Mouse (Mus musculus) left cerebral cortex, adult 18-20 months (tissue): ENCODE measurements around the gene Trappc3. TPM values are rescaled to one million over a fixed set of nuclear protein-coding genes. Genes with fewer than 3 reads are reported as not detected.
"Not testable (repeated sequence)": the region's sequence is repeated elsewhere in the genome, so short reads cannot be mapped to it uniquely, and the experiment has no call there.

Source experiments
- DNase-seq, 2 experiments: peaks; one replicate each; pipeline ENCODE4 v3.0.0; 2021 to 2022; ENCODE audit warnings: low spot score in 2 of 2, mixed read lengths in 1 of 2
- long read RNA-seq, 2 experiments: library from polyadenylated mRNA; stranded (forward); transcript quantifications; one replicate each; pipeline ENCODE4 v2.0.0; 2021
- total RNA-seq, 2 experiments: library from RNA; stranded (reverse); gene quantifications; 2 replicates each; pipeline ENCODE4 v1.2.3; 2021

Gene Trappc3
- 10 to 100 TPM; 84.5 to 87.3 TPM for total RNA-seq
- long read RNA-seq, experiment 1, transcript Trappc3-201 (5 exons, 1,336 nt) = major isoform, 18 of 19 reads
- long read RNA-seq, experiment 1, partial matches to known transcripts = 0 of 19 reads
- long read RNA-seq, experiment 1, other reads (novel, unspliced or antisense) = 1 of 19 reads
- long read RNA-seq, experiment 2, transcript Trappc3-201 (5 exons, 1,336 nt) = major isoform, 10 of 14 reads
- long read RNA-seq, experiment 2, partial matches to known transcripts = 2 of 14 reads
- long read RNA-seq, experiment 2, other reads (novel, unspliced or antisense) = 2 of 14 reads

DNA sequence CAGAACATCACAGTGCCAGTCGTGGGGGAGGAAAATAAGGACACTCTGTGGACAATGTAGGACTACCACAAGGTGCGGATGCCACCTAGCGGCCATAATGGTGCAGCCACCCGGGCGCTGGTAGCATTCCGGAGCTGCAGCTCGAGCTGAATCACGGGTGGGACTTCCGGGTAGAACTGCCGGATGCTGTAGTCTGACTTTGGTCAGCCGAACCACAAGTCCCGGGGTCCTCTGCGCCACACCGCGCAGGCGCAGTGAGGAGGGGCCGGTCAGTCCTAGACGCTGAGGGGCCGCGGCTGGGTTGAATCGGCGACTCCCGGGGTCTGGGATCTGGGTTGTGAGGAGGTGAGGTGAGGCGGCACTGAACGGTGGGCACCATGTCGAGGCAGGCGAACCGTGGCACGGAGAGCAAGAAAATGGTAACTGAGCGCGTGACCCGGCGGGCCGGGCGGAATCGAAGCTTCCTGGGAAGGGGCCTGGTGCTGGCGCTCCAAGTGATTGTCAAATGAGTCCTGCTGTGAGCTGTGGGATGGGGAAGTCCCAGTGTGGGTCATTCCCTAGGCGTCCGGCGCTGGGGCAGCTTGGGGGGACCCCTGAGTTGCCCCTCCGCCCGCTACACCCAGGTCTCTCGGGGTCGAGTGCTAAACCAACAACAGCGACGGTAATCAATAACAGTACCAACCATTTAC lies at the start of gene Trappc3:
TSS of gene Trappc3 (plus strand) at position 207 of the 689 bp plus-strand sequence.
- DNase-seq = peak; percentile 100

DNA sequence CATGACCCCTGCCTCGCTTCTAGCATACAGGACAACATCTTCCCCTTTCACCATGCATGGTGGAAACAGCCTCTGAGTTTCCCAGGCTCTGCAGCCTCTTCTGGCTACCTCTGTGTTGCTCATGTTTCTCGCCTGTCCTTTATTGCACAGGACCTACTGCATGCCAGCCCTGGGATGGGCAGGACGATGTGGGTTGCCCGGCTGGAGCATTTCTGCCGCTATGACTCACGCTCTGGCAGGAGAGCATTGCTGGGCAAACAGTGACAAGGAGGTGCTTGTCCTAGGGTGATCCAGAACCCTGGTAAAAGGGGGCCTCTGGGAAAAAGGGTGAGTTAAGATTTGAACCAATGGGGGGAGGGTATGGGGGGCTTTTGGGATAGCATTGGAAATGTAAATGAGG lies 44.4 kb upstream of the Trappc3 start:
- no peak for DNase-seq

DNA sequence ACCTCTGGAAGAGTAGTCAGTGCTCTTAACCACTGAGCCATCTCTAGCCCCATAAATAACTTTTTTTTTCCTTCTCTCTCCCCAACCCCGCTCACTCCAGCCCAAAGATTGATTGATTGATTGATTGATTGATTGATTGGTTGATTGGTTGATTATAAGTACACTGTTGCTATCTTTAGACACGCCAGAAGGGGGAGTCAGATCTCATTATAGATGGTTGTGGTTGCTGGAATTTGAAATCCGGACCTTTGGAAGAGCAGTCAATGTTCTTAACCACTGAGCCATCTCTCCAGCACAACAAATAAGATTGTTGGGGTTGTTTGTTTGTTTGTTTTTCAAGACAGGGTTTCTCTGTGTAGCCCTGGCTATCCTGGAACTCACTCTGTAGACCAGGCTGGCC lies 42.6 kb upstream of the Trappc3 start:
- DNase-seq = not testable (repeated sequence)

DNA sequence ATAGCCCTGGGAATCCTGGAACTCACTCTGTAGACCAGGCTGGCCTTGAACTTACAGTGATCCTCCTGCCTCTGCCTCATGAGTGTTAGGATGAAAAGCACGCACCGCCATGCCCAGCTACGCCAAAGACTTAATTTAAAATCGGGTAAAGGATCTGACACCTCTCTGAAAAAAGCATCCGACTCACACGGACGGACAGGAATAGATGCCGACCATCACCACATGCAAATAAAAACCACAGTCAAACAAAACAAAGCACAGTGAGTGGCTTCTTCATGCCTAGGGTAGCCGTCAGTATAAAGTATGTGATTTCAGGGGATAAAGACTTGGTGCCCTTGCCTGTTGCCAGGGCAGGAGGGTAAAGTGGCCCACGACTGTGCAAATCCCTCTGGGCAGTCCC lies 42.1 kb upstream of the Trappc3 start:
- no peak for DNase-seq

DNA sequence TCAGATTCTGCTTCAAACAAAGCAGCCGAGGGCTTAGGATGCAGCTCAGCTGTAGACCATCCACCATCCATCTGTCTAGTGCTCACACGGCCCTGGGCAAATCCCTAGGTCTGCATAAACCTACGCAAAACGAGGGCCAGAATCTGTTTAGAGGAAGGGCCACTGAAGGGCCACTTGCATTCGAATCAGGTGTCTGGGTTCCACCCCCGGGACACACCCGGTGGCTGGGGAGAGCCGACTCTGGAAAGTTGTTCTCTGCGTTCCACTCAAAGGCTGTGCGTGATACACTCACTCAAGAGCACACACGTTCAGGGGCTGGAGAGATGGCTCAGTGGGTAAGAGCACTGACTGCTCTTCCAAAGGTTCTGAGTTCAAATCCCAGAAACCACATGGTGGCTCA lies 39.5 kb upstream of the Trappc3 start:
- no peak for DNase-seq

DNA sequence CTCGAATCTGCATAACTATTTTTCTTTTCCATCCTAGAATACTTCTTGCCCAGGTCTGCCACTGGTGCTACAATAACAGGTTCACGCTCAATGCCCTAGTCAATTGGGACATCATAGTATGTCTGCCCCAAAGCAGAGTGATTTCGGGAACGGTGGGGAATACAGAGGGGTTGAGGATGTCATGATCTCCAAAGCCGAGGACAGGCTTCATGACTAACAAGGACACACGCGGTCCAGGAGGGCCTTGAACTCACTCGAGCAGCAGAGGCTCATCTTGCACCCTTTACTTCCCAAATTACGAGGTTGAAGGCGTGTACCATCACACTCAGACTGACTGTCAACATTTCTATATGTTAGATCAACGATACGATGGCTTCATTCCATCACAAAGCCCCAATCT lies 35.5 kb upstream of the Trappc3 start:
- DNase-seq = no peak

DNA sequence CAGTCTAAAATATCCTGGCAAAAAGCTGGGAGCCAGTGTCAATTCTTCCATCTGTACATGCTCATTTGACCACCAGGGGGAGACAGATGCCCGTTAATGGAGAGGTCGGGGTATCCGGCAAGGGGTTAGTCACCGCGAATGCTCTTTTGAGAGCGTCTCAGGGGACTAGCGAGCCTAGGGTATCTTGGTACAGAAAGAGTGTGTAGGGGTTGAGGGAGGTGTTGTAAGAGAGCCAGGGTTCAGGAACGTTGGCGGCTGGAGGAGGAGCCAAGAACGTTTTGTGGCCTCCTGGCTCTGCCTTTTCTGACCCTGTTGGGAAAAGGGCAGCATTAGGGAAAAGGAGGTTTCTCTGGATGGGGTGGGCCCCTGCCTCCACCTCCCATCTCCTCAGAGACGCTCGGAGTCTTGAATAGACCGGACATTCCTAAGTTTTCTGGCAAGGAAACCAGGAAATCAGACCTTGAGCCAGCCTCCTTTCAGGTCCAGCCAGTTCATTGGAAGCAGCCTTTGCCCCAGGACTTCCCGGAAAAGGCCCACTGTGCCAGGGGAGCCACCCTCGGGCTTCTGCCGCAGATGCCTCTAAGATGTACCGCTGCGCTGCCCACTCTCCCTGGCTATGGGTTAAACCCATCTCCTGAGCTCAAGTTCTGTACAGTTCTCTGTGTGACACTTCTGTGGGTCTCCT lies 34.9 kb upstream of the Trappc3 start:
- peak; percentile 88 to 95 for DNase-seq

DNA sequence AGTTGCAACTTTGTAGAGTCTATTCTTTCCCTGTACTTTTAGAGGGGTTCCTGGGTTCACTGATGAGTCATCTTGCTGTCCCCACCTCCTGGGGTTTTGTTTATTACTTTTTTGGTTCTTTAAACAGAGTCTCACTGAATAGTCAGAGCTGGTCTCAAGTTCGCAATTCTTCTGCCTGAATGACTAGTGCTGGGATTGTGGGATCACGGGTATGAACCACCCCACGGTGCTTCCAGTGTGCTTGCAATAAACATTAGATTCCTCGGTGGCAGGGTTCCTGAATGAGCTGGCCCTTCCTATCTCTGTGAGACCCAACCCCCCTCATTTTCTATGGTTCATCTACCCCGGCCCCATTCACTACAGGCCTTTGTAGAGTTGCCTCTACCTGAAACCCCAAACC lies 34.0 kb upstream of the Trappc3 start:
- no peak for DNase-seq

DNA sequence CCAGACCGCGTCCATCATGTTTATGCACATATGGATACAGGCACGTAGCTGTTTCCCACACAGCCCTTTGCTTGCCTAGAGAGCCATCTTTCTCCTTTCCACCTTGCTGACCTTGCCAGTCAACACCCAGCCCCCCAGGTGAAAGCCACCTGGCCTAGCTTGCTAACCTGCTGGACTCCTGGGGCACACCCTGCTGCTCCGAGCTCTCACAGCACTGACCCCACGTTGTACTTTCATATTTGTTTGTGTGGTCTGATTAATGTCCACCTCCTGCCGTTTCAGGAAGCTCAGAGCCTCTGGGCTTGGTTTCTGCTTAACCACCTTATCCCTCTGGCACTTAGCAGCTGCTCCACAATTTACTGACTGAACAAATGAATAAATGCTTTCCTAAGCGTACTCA lies 32.2 kb upstream of the Trappc3 start:
- no peak for DNase-seq

DNA sequence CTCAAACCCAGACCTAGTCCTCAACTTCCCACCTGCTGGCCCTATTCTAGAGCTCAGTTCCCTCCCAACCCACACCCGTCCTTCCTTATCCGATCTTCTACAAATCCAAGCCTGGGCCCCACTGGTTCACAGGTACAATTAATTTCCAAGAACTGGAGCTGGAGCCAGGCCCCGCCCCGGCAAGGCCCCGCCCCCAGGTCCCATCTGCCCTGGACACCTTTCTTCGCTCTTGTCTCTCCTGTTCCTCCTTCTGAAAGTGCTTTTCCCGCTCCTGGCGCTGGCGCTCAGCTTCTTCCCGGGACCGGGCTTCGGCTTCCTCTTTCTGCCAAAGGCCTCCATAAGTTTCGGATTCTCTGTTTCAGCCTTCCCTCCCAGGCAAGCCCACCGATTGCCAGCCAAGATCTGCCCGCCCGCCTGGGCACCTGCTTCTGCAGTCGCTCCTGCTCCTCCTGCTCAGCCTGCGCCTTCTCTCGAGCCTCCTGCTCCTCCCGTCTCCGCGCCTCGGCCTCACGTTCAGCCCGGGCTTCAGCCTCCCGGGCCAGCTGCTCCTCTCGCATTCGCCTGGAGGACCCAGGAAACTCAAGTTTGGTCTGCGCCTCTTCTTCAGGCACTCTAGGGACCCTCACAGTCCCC lies 28.3 kb upstream of the Trappc3 start:
- no peak for DNase-seq

DNA sequence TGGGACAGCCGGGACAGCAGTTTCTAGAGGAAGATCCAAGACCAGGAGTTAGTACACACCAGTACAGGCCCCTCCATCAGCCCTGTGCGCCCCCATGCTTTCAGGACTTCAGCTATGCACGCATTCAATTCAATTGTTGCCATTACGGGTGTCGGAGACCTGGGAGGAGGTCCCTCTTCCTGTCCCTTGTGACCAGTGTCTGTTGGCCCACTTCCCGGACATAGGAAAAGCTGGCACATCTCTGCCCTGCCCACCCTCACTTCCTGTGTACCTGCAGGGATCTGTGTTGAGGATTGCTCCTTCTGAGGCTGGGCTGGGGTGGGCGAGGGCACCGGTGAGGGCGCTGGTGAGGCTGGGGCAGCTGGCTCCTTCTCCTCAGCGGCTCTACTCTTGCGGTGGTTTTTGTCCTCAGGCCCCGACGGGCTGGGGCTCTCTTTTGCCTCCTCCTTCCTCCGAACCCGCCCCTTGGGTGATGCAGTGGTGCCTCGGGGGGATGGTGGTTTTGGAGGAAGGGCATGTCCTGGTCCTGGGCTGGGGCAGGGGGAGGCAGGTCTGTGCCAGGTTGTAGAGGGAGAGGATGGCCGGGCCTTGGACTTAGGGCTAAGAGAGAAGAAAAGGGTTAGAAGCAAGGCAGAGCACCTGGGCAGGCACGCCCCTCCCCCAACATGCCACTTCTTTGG lies 27.5 kb upstream of the Trappc3 start:
- DNase-seq = no peak

DNA sequence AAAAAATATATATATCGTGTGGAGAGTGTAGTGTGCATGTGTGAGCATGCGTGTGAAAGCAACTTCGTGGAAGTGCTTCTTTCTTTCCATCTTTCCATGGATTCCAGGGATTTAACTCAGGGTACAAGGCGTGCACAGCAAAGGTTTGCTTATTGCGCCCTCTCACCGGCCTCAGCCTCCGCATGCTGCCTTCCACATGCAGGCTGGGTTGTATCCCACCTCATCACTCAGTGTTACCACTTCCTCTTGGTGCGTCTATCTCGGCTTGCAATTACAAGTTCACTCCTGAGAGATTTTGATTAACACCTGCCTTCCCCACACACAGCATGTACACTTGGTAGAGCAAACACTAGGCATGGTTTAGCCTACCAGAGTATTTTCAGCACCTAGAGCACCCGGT lies 26.9 kb upstream of the Trappc3 start:
- no peak for DNase-seq

DNA sequence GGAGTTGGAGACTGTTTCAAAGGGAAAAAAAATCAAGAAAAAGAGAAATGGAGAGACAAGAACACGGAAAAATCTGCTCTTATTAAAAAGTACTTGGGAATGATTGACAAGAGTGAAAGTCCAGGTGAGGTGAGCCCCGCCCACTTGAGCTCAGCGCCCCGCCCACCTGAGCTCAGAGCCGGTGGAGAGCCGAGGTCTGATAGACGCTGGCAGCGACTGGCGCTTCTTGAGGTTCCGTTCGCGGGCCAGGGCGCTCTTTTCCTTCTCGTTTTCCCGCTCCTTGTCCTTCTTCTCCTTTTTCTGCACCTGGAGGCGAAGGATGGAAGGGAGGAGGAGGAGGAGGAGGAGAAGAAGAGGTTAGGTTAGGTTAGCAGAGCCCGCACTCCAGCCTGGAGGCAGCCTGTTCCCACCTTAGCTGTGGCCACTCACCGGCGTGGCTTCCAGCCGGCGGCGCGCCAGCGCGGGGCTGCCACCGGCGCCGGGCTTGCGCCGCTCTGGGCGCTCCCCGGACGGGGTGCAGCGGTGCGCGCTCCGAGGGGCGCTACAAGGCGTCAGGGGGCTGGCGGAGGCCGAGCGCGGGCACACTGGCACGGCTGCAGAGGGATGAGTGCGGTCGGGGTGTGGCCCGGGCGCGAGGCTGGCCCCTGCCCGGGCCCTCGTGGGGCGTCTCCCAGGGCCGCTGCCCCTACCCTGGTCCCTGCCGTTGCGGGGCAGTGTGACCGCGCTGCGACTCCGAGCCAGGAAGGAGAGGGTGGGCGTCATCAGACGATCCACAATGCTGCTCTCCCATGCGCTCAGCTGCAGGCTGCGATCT lies 25.5 kb upstream of the Trappc3 start:
- no peak for DNase-seq

DNA sequence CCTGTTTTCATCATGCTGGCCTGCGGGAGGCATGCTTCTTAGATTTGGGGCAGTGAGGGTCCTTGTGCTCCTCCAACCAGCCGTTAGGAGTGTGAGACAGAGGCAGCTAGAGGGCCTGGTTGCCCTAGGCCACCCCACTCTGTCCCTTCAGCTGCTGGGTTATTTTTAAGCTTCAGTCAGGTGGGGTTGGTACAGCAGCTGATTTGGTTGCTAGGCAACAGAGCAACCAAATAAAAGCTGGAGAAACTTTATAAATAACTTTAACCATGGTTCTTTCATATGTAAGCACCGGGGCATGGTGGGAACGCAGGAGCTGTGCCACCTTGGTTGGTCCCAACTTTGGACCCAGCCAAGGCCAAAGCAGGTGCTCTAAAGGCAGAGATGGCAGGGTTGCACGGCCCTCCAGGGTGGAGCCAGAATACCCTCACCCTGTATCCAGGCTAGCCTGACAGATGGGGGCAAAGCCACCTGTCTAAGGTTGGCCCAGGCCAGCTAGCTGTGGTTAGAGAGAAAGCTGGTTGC lies 24.3 kb upstream of the Trappc3 start:
- DNase-seq = no peak

DNA sequence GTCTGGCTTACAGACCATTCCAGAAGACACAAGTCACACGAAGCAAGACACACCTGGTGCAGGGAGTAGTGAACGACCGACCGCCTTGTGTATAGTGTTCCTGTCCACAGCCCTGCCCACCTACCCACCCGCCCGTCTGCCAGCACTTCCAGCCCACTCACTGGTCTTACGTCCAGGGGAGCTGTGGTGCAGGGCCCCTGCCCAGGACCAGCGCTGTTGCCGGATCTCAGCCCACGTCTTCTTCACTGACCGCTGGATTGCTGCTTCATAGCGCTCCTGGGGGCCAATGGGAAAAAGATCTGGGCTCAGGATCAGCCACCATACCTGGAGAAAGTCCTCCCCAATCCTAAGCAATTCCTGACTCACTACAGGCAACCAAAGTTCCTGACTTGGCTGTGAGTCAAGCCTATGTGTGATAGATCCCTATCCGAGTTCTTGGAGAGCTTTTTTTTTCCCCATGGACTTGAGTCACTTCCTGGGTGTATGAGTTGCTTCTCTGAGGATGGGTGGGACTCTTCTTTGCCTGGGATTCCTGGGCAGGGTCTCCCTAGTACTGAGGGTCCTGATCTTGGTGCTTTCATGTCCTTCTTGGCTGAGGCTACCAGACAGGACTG lies 22.2 kb upstream of the Trappc3 start:
- no peak for DNase-seq

DNA sequence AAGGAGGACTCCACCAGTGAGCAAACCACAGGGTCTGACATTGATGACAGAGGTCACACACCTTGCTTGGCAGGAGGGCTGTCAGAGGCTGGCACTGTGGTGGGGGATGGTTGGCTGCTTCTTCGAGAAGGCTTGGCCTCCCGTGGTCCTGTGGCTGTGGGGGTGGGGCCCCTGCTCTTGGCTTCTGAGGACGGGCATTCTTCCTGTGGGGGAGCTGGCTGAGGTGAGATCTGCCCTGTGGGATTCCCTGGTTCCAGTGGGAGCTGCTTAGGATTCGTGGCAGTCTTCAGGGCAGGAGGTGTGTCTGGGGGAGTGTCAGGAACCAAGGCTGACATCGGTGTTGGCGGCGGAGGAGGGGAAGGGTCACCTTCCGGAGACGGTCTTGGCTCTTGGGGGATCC lies 20.2 kb upstream of the Trappc3 start:
- no peak for DNase-seq

DNA sequence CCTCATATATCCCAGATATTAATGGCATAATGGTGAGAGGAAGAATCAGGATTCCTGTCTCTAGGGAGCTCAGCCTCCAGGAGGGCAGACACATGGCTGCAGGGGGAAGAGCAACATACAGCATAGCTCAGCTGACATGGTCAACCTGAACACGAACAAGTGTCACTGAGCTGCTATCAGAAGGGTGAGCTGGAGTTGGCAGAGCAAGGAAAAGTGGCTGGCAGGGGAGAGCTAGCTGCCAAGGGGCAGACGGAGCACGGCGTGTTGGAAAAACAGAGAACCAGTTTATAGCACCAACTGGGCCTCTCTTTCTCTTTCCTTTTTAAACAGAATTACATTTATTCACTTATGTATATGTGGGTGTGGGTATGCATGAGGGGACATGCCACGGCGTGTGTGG lies 19.6 kb upstream of the Trappc3 start:
- DNase-seq = no peak

DNA sequence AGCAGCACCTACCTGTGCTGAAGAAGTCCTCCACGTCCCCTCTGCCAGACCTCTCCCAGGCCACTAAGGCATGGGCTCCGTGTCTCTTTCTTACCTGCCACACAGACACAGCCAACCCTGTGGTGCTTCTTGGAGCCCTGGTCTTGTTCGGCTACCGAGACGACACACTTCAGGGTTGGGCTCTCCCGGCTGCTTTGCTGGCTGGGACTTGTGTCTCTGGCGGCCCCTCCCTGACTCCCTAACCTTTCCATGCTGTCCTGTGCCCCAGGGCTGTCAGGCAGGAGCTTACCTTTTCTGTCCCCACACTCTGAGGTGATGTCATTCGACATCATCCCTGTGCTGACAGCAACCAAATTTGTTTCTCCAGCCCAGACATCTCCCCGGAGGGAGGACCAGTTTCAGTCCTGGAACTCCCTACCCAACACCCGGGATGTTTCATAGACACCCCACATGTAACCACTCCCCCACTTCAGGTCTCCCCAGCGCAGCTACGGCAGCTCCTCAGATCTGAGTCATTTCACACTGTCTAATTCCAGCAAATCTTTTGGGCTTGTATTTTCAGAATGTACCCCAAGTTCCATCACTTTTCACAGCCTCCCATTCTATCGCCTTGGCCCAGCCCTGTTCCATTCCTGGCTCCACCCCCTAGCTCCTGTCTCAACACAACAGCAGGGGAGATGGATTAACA lies 15.8 kb upstream of the Trappc3 start:
- DNase-seq = peak in 1 of 2 experiments; percentile 71

DNA sequence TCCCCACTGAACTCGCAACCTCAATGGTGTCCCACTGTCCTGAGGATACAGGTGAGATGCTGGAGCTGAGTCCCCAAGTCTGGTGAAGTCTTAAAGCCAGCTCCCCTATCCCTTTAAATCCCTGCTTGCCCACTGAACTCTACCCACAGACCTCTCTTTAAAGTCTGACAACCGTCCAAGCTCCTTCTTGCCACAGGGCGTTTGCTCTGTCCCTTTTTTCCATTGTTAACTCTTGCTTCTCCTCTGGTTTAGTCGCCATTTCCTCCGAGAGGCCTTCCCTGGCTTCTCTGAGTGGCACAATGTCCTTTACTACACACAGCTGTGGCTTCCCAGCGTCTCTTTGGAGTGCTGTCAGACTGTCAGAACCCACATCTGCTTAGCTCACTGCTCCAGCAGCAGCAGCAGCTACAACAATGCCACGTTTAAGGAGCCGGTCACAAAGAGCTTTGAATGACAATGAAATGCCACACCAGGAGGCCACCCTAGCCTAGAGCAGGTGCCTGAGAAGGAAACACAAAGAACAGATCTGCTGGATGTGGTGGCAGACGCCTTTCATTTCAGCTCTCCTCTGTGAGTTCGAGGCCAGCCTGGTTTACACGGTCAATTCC lies 13.8 kb upstream of the Trappc3 start:
- DNase-seq = no peak
